Mouse (Mus musculus): Measurements from ENCODE around the gene Gm8279.
"Not testable (repeated sequence)": the region's sequence is repeated elsewhere in the genome, so short reads cannot be mapped to it uniquely, and the experiment has no call there.

Gene Gm8279

GRCm38 (mm10) chr14:5131219-5131618 lies at the start of gene Gm8279:
Gene Gm8279, plus strand, starts transcription at chr14:5131519.
- not testable (repeated sequence) for DNase-seq (ENCODE audit: low spot score)

- DNase-seq (ENCODE audit: low spot score): not testable (repeated sequence)
Observed at GRCm38 (mm10) chr14:5164235-5164634, 32.9 kb downstream of the Gm8279 start, which contains the start of gene Gm3317. Gene Gm3317, plus strand, starts transcription at chr14:5164535.

- not testable (repeated sequence) for DNase-seq (ENCODE audit: low spot score)
Observed at GRCm38 (mm10) chr14:5185493-5185892, 54.2 kb downstream of the Gm8279 start, which contains the start of gene Gm8271. Gene Gm8271, plus strand, starts transcription at chr14:5185793.

Data from testis, postnatal 14 days (tissue).